Comparison of ENCODE assay signal across 12 mouse cellular contexts in the genomic region with DNA sequence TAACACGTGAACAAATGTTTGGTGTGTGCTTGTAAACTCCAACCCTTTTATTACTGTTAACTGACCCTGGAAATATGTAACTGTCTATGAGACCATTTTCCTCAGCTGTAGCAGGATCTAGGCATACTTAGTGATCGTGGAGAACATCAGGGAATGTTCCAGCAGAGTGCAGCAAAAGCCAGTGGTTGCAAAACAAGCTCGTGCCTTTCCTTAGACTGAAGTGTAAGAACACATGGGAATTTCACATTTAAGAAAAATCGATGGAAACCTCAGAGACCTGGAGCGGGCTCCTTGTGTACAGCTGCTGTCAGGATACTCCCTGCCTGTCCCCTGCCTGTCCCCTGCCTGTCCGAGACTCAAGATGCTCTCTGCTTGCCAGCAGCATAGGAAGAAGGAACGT.
DNase-seq lines count a peak whose midpoint lies in the region; ATAC-seq and TF ChIP-seq lines count a peak whose summit lies in the region.
"Had no signal": no experiment of that assay in that cellular context is flagged by ENCODE, and none has a peak within 500 bp of the region (broad histone marks: within the 10 kb centered on the region; RNA-seq: fewer than 3 reads in every experiment).

No protein-coding gene starts in this region.

- no peak overlapping the region for H3K4me3 ChIP-seq in heart, adult 2 months
- H3K4me3 ChIP-seq in limb, embryonic 12.5 days (replicated peaks), result no peak overlapping the region
- H3K4me3 ChIP-seq in limb, embryonic 10.5 days, result no peak overlapping the region
- H3K4me3 ChIP-seq: embryonic facial prominence, embryonic 15.5 days; liver, embryonic 13.5 days; myocyte had no signal

- H3K4me2 ChIP-seq in limb, embryonic 12.5 days, result no peak overlapping the region
- H3K4me2 ChIP-seq: embryonic facial prominence, embryonic 15.5 days; liver, embryonic 13.5 days had no signal

- no peaks in the 10 kb centered on the region for H3K27me3 ChIP-seq in heart, adult 2 months (ENCODE audit: control insufficient read depth, insufficient read depth, low read length)
- H3K27me3 ChIP-seq in limb, embryonic 12.5 days, result peaks cover 3% of the 10 kb centered on the region; the same call in 1 of the 2 replicates
- H3K27me3 ChIP-seq in limb, embryonic 10.5 days (ENCODE audit: low read depth, poor library complexity, severe bottlenecking), result peaks cover 12% of the 10 kb centered on the region; the same call in 1 of the 2 replicates
- H3K27me3 ChIP-seq: embryonic facial prominence, embryonic 15.5 days; liver, embryonic 13.5 days had no signal

- no peak for TF ChIP-seq EP300 in heart, adult 2 months (IDR thresholded peaks at IDR 0.05; ENCODE audit: insufficient read depth, low read depth, low read length)

- 82% methylated on average over 7 of the region's 7 CpGs for WGBS in heart, adult 2 months
- WGBS in limb, embryonic 12.5 days, result 69% methylated on average over 7 of the region's 7 CpGs
- 83% methylated on average over 7 of the region's 7 CpGs for WGBS in limb, embryonic 10.5 days

- no peak for TF ChIP-seq POLR2A in heart, adult 2 months (IDR thresholded peaks at IDR 0.05; ENCODE audit: insufficient read depth, low read depth, low read length)

- DNase-seq in heart, adult 2 months, result no peak
- no peak for DNase-seq in heart, adult 9 months (ENCODE audit: low spot score in 2 of 2)
- DNase-seq in limb, embryonic 10.5 days (ENCODE audit: low spot score), result no peak
- peak; percentile 69 for DNase-seq in adipocyte (ENCODE audit: low spot score)
- DNase-seq in lung, postnatal 10 days, result peak; percentile 50
- no peak for DNase-seq in spleen, postnatal 14 days (ENCODE audit: low spot score in 2 of 2)
- DNase-seq in cerebellum, postnatal 4 days (ENCODE audit: low spot score in 2 of 2), result no peak
- DNase-seq: cerebellum, adult 11-12 months; liver, embryonic 13.5 days had no signal

- intact Hi-C loops in heart, adult 2 months (cut with DNase I), result loop anchor here (10.0 kb wide), 2 partner anchors 115 to 305 kb away; no protein-coding TSS in a partner anchor

- TF ChIP-seq CTCF in heart, adult 2 months (IDR thresholded peaks at IDR 0.05), result peak; percentile 38

- no peak overlapping the region for H3K9ac ChIP-seq in heart, adult 2 months (ENCODE audit: low read depth, low read length)
- H3K9ac ChIP-seq in limb, embryonic 12.5 days (replicated peaks), result no peak overlapping the region
- H3K9ac ChIP-seq: embryonic facial prominence, embryonic 15.5 days; liver, embryonic 13.5 days had no signal

- H3K27ac ChIP-seq in heart, adult 2 months, result no peak overlapping the region
- H3K27ac ChIP-seq in limb, embryonic 12.5 days, result no peak overlapping the region
- H3K27ac ChIP-seq in limb, embryonic 10.5 days, result no peak overlapping the region
- H3K27ac ChIP-seq: embryonic facial prominence, embryonic 15.5 days; liver, embryonic 13.5 days had no signal

- peaks cover 3% of the 10 kb centered on the region for H3K4me1 ChIP-seq in heart, adult 2 months (ENCODE audit: control insufficient read depth, insufficient read depth, low read length)
- peaks cover 25% of the 10 kb centered on the region for H3K4me1 ChIP-seq in limb, embryonic 12.5 days (replicated peaks)
- peaks cover 43% of the 10 kb centered on the region for H3K4me1 ChIP-seq in limb, embryonic 10.5 days

- no peaks in the 10 kb centered on the region for H3K9me3 ChIP-seq in limb, embryonic 12.5 days
- H3K9me3 ChIP-seq in limb, embryonic 10.5 days (replicated peaks), result no peaks in the 10 kb centered on the region
- H3K9me3 ChIP-seq: embryonic facial prominence, embryonic 15.5 days; liver, embryonic 13.5 days had no signal

- ATAC-seq in limb, embryonic 12.5 days (ENCODE audit: insufficient number of reproducible peaks, insufficient read depth, low FRiP score, low TSS enrichment, low read depth), result peak; percentile 33; the same call in 1 of the 2 replicates

- no peaks in the 10 kb centered on the region for H3K36me3 ChIP-seq in heart, adult 2 months (ENCODE audit: control insufficient read depth, insufficient read depth, low read length)
- no peaks in the 10 kb centered on the region for H3K36me3 ChIP-seq in limb, embryonic 12.5 days
- H3K36me3 ChIP-seq in limb, embryonic 10.5 days, result no peaks in the 10 kb centered on the region
- H3K36me3 ChIP-seq: embryonic facial prominence, embryonic 15.5 days; liver, embryonic 13.5 days had no signal

- no peaks in the 10 kb centered on the region for H3K79me2 ChIP-seq in heart, adult 2 months (replicated peaks; ENCODE audit: control insufficient read depth, insufficient read depth, low read length)

Comparison
In these comparisons a context has a peak if more than half of its experiments do, and no peak if none do; other contexts are left out.
1. DNase-seq: peak in adipocyte (single experiment) and lung, postnatal 10 days (single experiment); none in heart, adult 2 months (0 of 2), heart, adult 9 months (0 of 2), limb, embryonic 10.5 days (single experiment), spleen, postnatal 14 days (0 of 2) and cerebellum, postnatal 4 days (0 of 2).